Mouse (Mus musculus) testis, adult 2 months (tissue): Measurements from ENCODE around the gene Smpd3.

Experiments used
- CTCF ChIP-seq: fragments of 200-500 bp; IDR thresholded peaks from 2 replicates; pipeline ENCODE4 v1.5.1; 2012; ENCODE audit warnings: low read depth, mild to moderate bottlenecking, inconsistent platforms, low read length, moderate library complexity; ENCODE audit not compliant: control insufficient read depth, insufficient read depth, insufficient replicate concordance
- POLR2A ChIP-seq: fragments of 200-500 bp; IDR thresholded peaks from 2 replicates; pipeline ENCODE4 v1.6.1; 2012; ENCODE audit warnings: low read depth, mild to moderate bottlenecking, inconsistent platforms, low read length, moderate library complexity; ENCODE audit not compliant: control insufficient read depth

GRCm38 (mm10) chr8:106317091-106317490, 20.7 kb downstream of the Smpd3 start:
- no peak for TF ChIP-seq CTCF
- TF ChIP-seq POLR2A = no peak
